Mouse (Mus musculus) bone marrow macrophage, adult 2 months (primary cell): ENCODE results near the gene Gys1.

Experiments
- CTCF ChIP-seq: IDR thresholded peaks from 2 replicates; pipeline ENCODE4 v1.5.1; 2012; ENCODE audit warnings: low read depth, mild to moderate bottlenecking, low read length, moderate library complexity
- POLR2A ChIP-seq: IDR thresholded peaks from 2 replicates; pipeline ENCODE4 v1.6.1; 2012; ENCODE audit warnings: mild to moderate bottlenecking, low read depth, low read length, borderline replicate concordance

GRCm38 (mm10) chr7:45461781-45462180 is 27.1 kb downstream of the Gys1 start:
- no peak for TF ChIP-seq CTCF
- no peak for TF ChIP-seq POLR2A
